Mouse (Mus musculus) hindbrain, embryonic 15.5 days (tissue): ENCODE data around the gene Zic1. TPM values are rescaled to one million over a fixed set of nuclear protein-coding genes. Genes with fewer than 3 reads are reported as not detected.

ENCODE experiments used
- ATAC-seq: fragments of 200-750 bp; cut with Nextera tagmentation; 2 replicates; pipeline ENCODE4 v1.8.0; 2017; ENCODE audit warnings: low read depth, moderate number of reproducible peaks, moderate TSS enrichment; ENCODE audit not compliant: low FRiP score
- H3K27ac ChIP-seq: fragments of 300-500 bp; sonication (generic); replicated peaks from 2 replicates; pipeline ENCODE4 v1.5.1; 2015; ENCODE audit warnings: mild to moderate bottlenecking, inconsistent platforms
- H3K27me3 ChIP-seq: fragments of 300-500 bp; sonication (generic); 2 replicates; pipeline ENCODE4 v1.6.1; 2015; ENCODE audit warnings: control low read depth, inconsistent platforms
- H3K36me3 ChIP-seq: fragments of 300-500 bp; sonication (generic); 2 replicates; pipeline ENCODE4 v1.6.1; 2015; ENCODE audit warnings: control low read depth, inconsistent platforms
- H3K4me1 ChIP-seq: fragments of 300-500 bp; sonication (generic); replicated peaks from 2 replicates; pipeline ENCODE4 v1.6.1; 2015; ENCODE audit warnings: control low read depth, inconsistent platforms
- H3K4me2 ChIP-seq: fragments of 300-500 bp; sonication (generic); 2 replicates; pipeline ENCODE4 v1.6.1; 2015; ENCODE audit warnings: moderate library complexity, mild to moderate bottlenecking, inconsistent platforms
- H3K4me3 ChIP-seq: fragments of 300-500 bp; sonication (generic); 2 replicates; pipeline ENCODE4 v1.5.1; 2015; ENCODE audit warnings: mild to moderate bottlenecking, inconsistent platforms
- H3K9ac ChIP-seq: fragments of 300-500 bp; sonication (generic); 2 replicates; pipeline ENCODE4 v1.6.1; 2015; ENCODE audit warnings: inconsistent platforms
- H3K9me3 ChIP-seq: fragments of 300-500 bp; sonication (generic); 2 replicates; pipeline ENCODE4 v1.6.1; 2016; ENCODE audit warnings: control low read depth, inconsistent platforms
- WGBS: fragments of 180-500 bp; shearing (Covaris S2); methylation state at CpG from one replicate; pipeline ENCODE4 v1.1.7; 2015; 5-methylcytosine and 5-hydroxymethylcytosine counted together
- polyA plus RNA-seq: library from polyadenylated mRNA; unstranded; fragments of >200 nt; fragmentation: Nextera tagmentation; extraction: Ambion mirVana; gene quantifications from 2 replicates; pipeline ENCODE4 v1.2.1, GENCODE M21; 2015

Zic1 gene
- polyA plus RNA-seq, 1 experiment from 2014 or later = 14.8 TPM

DNA sequence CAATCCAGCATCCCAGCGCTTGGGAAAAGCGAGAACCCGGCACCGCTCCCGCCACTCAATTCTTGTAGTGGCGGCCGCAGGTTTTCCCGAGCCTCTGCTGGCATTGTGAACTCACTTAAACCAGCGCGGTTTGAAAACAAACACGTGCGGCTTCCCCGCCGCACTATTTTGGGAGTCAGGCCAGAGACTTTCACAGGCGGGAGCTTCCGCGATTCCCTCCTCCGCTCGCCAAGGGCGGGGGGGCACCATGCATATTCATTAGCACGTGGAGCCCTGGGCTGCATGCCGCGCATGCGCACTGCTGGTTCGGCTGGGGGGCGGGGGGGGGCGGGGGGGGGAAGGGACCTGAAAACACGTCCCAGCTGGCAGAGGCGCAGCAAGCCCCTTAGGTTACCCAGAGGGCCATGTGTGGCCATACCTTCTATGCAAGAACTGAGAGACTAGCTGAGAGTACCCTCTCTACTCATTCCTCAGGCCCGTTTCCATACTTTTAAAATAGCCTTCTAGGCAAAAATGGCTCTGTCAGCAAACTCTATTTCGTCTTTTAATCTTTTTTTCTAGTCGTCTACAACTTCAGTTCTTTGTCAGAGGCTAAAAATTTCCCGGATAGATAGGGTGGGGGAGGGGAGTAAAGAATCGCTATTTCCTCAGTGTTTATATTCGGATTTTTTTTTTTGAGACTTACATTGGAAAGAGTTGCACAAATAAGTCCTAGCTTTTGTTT, 9.8 kb downstream of the Zic1 start:
- ATAC-seq = peak; percentile 85
- peak overlapping the region; percentile 30; the same call in 1 of the 2 replicates for H3K9ac ChIP-seq
- peaks cover 15% of the 10 kb centered on the region for H3K4me1 ChIP-seq
- H3K9me3 ChIP-seq = no peaks in the 10 kb centered on the region
- peak overlapping the region; percentile 83 for H3K27ac ChIP-seq
- H3K4me2 ChIP-seq = peak overlapping the region; percentile 59
- 1% methylated on average over 34 of the region's 35 CpGs for WGBS
- peaks cover 40% of the 10 kb centered on the region for H3K27me3 ChIP-seq
- H3K4me3 ChIP-seq = peak overlapping the region; percentile 32
- H3K36me3 ChIP-seq = no peaks in the 10 kb centered on the region

DNA sequence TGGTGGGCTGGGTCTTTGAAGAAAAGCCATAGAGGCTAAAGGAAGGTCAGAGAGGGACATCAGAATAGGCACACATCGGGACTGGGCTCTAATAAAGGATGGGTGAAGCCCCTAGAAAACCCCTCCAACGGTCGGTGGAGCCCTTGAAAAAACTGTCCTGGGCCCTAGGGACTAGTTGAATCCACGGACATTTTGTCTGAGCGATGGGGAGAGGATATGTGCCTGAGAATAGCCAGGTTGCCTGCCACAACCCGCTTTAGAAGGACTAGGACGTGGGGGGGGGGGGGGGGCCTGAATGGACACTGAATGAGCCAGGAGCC, 10.4 kb downstream of the Zic1 start:
- Histone ChIP-seq H3K27ac (peak overlapping the region; percentile 83), H3K4me3 (peak overlapping the region; percentile 32), H3K27me3 (peaks cover 45% of the 10 kb centered on the region), H3K4me1 (peaks cover 15% of the 10 kb centered on the region), H3K9me3 (no peaks in the 10 kb centered on the region), H3K36me3 (no peaks in the 10 kb centered on the region), H3K9ac (peak overlapping the region; percentile 30; the same call in 1 of the 2 replicates), H3K4me2 (peak overlapping the region; percentile 59)
- under 1% methylated on average over 7 of the region's 7 CpGs for WGBS
- no peak; the same call in 1 of the 2 replicates for ATAC-seq

- Histone ChIP-seq H3K4me3 (peak overlapping the region; percentile 32), H3K27ac (peak overlapping the region; percentile 83), H3K27me3 (peaks cover 47% of the 10 kb centered on the region), H3K4me1 (peaks cover 15% of the 10 kb centered on the region), H3K36me3 (no peaks in the 10 kb centered on the region), H3K9ac (peak overlapping the region; percentile 30), H3K9me3 (no peaks in the 10 kb centered on the region), H3K4me2 (peak overlapping the region; percentile 59)
- no peak for ATAC-seq
- 7% methylated on average over 22 of the region's 22 CpGs for WGBS
These were observed 11.0 kb downstream of the Zic1 start for GRCm38 (mm10) chr9:91354434-91355269.

- no peaks in the 10 kb centered on the region for H3K9me3 ChIP-seq
- 7% methylated on average over 37 of the region's 37 CpGs for WGBS
- peaks cover 15% of the 10 kb centered on the region for H3K4me1 ChIP-seq
These were observed 11.8 kb downstream of the Zic1 start for GRCm38 (mm10) chr9:91353551-91354433.

DNA sequence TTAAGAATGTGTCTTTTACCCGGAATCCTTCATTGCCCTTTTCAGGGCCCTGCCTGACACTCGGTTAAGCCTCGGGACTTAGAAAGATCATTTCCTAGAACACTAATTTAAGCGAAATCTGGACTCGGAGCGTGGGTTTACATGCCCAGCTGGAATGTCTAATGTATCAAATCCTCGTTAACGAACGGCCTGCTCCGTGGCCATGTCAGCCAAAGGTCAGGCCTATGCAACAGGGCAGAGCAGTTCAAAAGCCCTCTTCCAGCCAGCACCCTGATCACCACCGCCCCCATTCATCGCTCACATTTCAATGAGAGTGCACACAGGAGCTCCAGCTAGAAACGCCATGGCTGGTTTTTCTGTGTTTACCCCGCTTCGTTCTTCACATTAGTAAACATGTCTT, 12.8 kb downstream of the Zic1 start:
- peak overlapping the region; percentile 83 for H3K27ac ChIP-seq
- H3K36me3 ChIP-seq = no peaks in the 10 kb centered on the region
- WGBS = 5% methylated on average over 15 of the region's 15 CpGs
- H3K9ac ChIP-seq = 0 out of 2 replicates have a peak overlapping the region, but pooled peaks have one; percentile 5
- H3K4me1 ChIP-seq = peaks cover 15% of the 10 kb centered on the region
- H3K9me3 ChIP-seq = no peaks in the 10 kb centered on the region
- peaks cover 45% of the 10 kb centered on the region for H3K27me3 ChIP-seq
- ATAC-seq = no peak
- peak overlapping the region; percentile 59 for H3K4me2 ChIP-seq
- H3K4me3 ChIP-seq = peak overlapping the region; percentile 11; the same call in 1 of the 2 replicates

More at GRCm38 (mm10) chr9:91353551-91354433, 11.8 kb downstream of the Zic1 start:
- Histone ChIP-seq H3K27me3 (peaks cover 46% of the 10 kb centered on the region), H3K4me3 (peak overlapping the region; percentile 32), H3K36me3 (no peaks in the 10 kb centered on the region), H3K9ac (peak overlapping the region; percentile 30), H3K27ac (peak overlapping the region; percentile 83), H3K4me2 (peak overlapping the region; percentile 59)
- ATAC-seq = no peak

GRCm38 (mm10) chr9:91351961-91352411, 13.6 kb downstream of the Zic1 start:
- no peaks in the 10 kb centered on the region for H3K36me3 ChIP-seq
- no peaks in the 10 kb centered on the region for H3K9me3 ChIP-seq
- peaks cover 44% of the 10 kb centered on the region for H3K27me3 ChIP-seq
- 0 out of 2 replicates have a peak overlapping the region, but pooled peaks have one; percentile 30 for H3K9ac ChIP-seq
- 7% methylated on average over 13 of the region's 13 CpGs for WGBS
- no peak for ATAC-seq
- peak overlapping the region; percentile 11 for H3K4me3 ChIP-seq
- H3K4me2 ChIP-seq = peak overlapping the region; percentile 59
- peaks cover 15% of the 10 kb centered on the region for H3K4me1 ChIP-seq
- H3K27ac ChIP-seq = peak overlapping the region; percentile 83

- Histone ChIP-seq H3K36me3 (no peaks in the 10 kb centered on the region), H3K27me3 (peaks cover 38% of the 10 kb centered on the region), H3K9ac (0 out of 2 replicates have a peak overlapping the region, but pooled peaks have one; percentile 20), H3K4me1 (peaks cover 15% of the 10 kb centered on the region), H3K4me3 (peak overlapping the region; percentile 26), H3K9me3 (no peaks in the 10 kb centered on the region), H3K27ac (peak overlapping the region; percentile 83), H3K4me2 (peak overlapping the region; percentile 59)
- ATAC-seq = no peak
- WGBS = 10% methylated on average over 5 of the region's 5 CpGs
These were observed 14.2 kb downstream of the Zic1 start for GRCm38 (mm10) chr9:91351361-91351760.

DNA sequence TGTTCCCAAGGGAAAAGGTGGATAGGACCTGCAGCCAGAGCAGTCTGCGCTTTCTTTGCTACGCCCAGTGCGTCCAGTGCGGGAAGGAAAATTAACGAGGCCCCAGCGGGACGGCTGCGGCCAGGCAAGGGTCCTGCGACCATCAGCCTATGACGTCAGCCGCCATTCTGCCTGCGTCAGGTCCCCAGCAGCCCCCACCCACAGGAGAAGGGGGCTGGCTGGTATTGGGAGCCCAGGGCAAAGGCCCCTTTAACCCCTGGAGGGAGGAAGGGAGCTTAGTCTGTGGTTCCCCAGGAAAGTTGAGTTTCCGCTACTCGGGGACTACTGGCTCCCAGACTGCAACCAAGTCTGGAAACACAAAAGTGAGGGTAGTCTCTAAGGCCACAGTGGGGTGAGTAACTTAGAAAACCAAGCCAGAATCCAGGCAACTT, 14.7 kb downstream of the Zic1 start:
- peaks cover 34% of the 10 kb centered on the region for H3K27me3 ChIP-seq
- H3K4me1 ChIP-seq = peaks cover 13% of the 10 kb centered on the region
- peak overlapping the region; percentile 83 for H3K27ac ChIP-seq
- H3K9ac ChIP-seq = 0 out of 2 replicates have a peak overlapping the region, but pooled peaks have one; percentile 20
- H3K4me2 ChIP-seq = peak overlapping the region; percentile 59
- WGBS = 2% methylated on average over 14 of the region's 14 CpGs
- H3K4me3 ChIP-seq = peak overlapping the region; percentile 26
- peak; percentile 61 for ATAC-seq
- no peaks in the 10 kb centered on the region for H3K9me3 ChIP-seq
- H3K36me3 ChIP-seq = no peaks in the 10 kb centered on the region

- peaks cover 32% of the 10 kb centered on the region for H3K27me3 ChIP-seq
- ATAC-seq = no peak
- 3% methylated on average over 16 of the region's 16 CpGs for WGBS
These were observed 15.3 kb downstream of the Zic1 start for GRCm38 (mm10) chr9:91350211-91350791.

GRCm38 (mm10) chr9:91348746-91349145, 16.9 kb downstream of the Zic1 start:
- Histone ChIP-seq H3K27ac (no peak overlapping the region), H3K4me1 (no peaks in the 10 kb centered on the region), H3K9ac (no peak overlapping the region), H3K36me3 (no peaks in the 10 kb centered on the region), H3K9me3 (no peaks in the 10 kb centered on the region), H3K27me3 (peaks cover 27% of the 10 kb centered on the region), H3K4me3 (no peak overlapping the region), H3K4me2 (peak overlapping the region; percentile 26; the same call in 1 of the 2 replicates)
- 53% methylated on average over 1 of the region's 1 CpGs for WGBS
- ATAC-seq = no peak

More at GRCm38 (mm10) chr9:91350211-91350791, 15.3 kb downstream of the Zic1 start:
- H3K9me3 ChIP-seq = no peaks in the 10 kb centered on the region
- H3K4me3 ChIP-seq = peak overlapping the region; percentile 26
- H3K36me3 ChIP-seq = no peaks in the 10 kb centered on the region
- peak overlapping the region; percentile 14; the same call in 1 of the 2 replicates for H3K9ac ChIP-seq
- peaks cover 7% of the 10 kb centered on the region for H3K4me1 ChIP-seq
- H3K4me2 ChIP-seq = peak overlapping the region; percentile 59
- peak overlapping the region; percentile 83 for H3K27ac ChIP-seq

DNA sequence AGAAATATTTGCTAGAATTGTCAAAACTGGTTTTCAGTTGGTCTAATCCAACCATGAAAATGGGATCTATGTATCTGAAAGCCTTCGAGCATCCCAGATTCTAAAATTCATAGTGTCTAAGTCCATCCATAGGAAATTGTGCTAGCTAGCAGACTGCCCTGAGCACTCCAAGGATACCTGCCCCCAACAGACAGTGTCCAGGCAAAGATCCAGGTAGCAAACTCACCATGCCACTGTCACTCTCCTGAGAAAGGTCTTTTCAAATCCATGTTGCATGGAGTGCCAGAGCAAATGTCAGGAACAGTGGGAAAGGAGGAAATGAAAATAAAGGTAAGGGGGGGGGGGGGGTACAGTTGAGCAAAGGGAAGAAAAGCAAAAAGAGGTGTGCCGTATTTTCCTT, 18.0 kb downstream of the Zic1 start:
- H3K4me1 ChIP-seq = no peaks in the 10 kb centered on the region
- H3K9me3 ChIP-seq = no peaks in the 10 kb centered on the region
- no peaks in the 10 kb centered on the region for H3K36me3 ChIP-seq
- H3K9ac ChIP-seq = no peak overlapping the region
- H3K27me3 ChIP-seq = peaks cover 27% of the 10 kb centered on the region
- no peak overlapping the region for H3K4me2 ChIP-seq
- no peak overlapping the region for H3K4me3 ChIP-seq
- 75% methylated on average over 2 of the region's 2 CpGs for WGBS
- no peak overlapping the region for H3K27ac ChIP-seq
- ATAC-seq = no peak
